Mouse (Mus musculus) G1E (cell line): ENCODE measurements around the gene Best2.

Experiments used
- CTCF ChIP-seq: IDR thresholded peaks from 2 replicates; pipeline ENCODE4 v1.5.1; 2012; ENCODE audit warnings: low read depth, low read length, inconsistent platforms, mixed read lengths
- GATA1 ChIP-seq: IDR thresholded peaks from 2 replicates; pipeline ENCODE4 v1.6.1; 2012; ENCODE audit warnings: borderline replicate concordance, low read length, inconsistent platforms, mixed read lengths
- TAL1 ChIP-seq: conservative IDR thresholded peaks from 2 replicates; pipeline ENCODE4 v1.6.1; 2012; ENCODE audit warnings: low read depth, low read length, inconsistent platforms, mixed read lengths

GRCm38 (mm10) chr8:85036718-85037365 lies 22.5 kb upstream of the Best2 start, which contains the start of gene Tnpo2:
- no peak for TF ChIP-seq CTCF
- TF ChIP-seq TAL1, result no peak
- no peak for TF ChIP-seq GATA1
